Mouse (Mus musculus) erythroblast, embryonic 14.5 days (primary cell): ENCODE measurements around the gene Lig3. TPM values are rescaled to one million over a fixed set of nuclear protein-coding genes. Genes with fewer than 3 reads are reported as not detected.

Experiments
- H3K27me3 ChIP-seq: 2 replicates; pipeline ENCODE4 v1.6.1; 2012; ENCODE audit warnings: inconsistent platforms; ENCODE audit not compliant: control insufficient read depth
- H3K36me3 ChIP-seq: 2 replicates; pipeline ENCODE4 v1.6.1; 2012; ENCODE audit warnings: mild to moderate bottlenecking, inconsistent platforms; ENCODE audit not compliant: control insufficient read depth
- H3K4me1 ChIP-seq: 2 replicates; pipeline ENCODE4 v1.6.1; 2012; ENCODE audit warnings: inconsistent platforms; ENCODE audit not compliant: control insufficient read depth
- H3K4me3 ChIP-seq: replicated peaks from 2 replicates; pipeline ENCODE3; 2012; ENCODE audit warnings: moderate library complexity, mild to moderate bottlenecking, inconsistent platforms
- H3K9me3 ChIP-seq: 2 replicates; pipeline ENCODE4 v1.6.1; 2012; ENCODE audit warnings: low read length, inconsistent platforms, mixed read lengths; ENCODE audit not compliant: control insufficient read depth
- GATA1 ChIP-seq: IDR thresholded peaks from 2 replicates; pipeline ENCODE4 v1.6.1; 2012; ENCODE audit warnings: low read length, inconsistent platforms, mixed read lengths
- TAL1 ChIP-seq: IDR thresholded peaks from 3 replicates; pipeline ENCODE4 v1.6.1; 2012; ENCODE audit warnings: low read length, inconsistent platforms, mixed read lengths
- polyA plus RNA-seq: library from polyadenylated mRNA; stranded (reverse); fragments of >175 nt; gene quantifications from 2 replicates; pipeline ENCODE4 v1.2.3, GENCODE M21; 2012

Gene Lig3
- polyA plus RNA-seq, 1 experiment, result 0.34 TPM

DNA sequence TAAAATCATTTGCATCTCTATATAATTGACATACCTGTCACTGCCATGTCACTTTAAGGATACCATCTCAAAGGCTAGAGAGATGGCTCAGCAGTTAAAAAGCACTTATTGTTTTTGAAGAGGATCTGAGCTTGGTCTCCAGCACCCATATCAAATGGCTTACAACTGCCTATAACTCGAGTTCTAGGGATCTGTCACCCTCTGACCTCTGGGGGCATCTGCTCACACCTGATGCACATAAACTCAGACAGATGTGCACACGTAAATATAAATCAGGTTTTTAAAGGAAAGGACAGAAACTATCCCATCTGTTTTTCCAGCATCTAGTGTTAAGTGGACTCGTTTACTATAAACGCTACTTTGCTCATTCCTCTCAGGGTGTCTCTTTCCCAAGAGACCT lies 17.6 kb upstream of the Lig3 start:
- TF ChIP-seq GATA1 (no peak), TAL1 (no peak)
- Histone ChIP-seq H3K4me3 (peak overlapping the region; percentile 68), H3K4me1 (peaks cover 36% of the 10 kb centered on the region), H3K36me3 (peaks cover 15% of the 10 kb centered on the region), H3K9me3 (peaks cover 3% of the 10 kb centered on the region; the same call in 1 of the 2 replicates), H3K27me3 (0 out of 2 replicates have a peak, but pooled peaks cover 2% of the 10 kb centered on the region)

DNA sequence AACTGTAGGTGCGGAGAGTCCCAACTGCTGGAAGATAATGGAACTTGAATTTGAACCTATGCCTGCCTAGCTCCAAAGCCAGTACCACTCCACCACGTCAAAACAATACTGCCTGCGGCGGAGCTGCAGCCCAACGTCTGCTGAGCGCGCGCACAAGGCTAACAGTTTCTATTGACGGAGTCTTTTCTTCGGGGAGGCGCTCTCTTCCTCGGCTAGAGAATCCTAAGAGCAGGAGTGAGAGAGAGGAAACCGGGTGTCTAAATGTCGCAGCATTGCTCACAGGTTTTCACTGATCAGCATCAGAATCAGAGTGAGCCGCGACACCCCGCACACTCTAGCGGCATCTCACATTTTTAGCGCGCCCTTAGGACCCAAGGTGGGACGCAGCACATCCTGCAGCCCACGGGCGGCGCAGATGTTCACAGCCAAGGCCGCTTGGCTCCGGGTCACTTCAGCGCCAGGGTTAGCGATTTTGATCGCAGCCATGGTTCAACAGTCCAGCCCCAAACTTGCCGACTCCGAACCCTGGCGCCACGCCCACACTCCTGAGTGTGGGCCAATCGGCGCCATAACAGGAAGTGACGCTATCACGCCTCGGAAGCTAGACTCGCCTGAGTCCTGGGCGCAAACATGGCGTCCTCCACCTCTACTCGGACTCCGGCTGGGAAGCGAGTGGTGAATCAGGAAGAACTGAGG lies 17.0 kb upstream of the Lig3 start, which contains the start of the genes Cct6b and Zfp830:
TSS of gene Cct6b (minus strand) at position 580 of the 696 bp plus-strand sequence.
TSS of gene Zfp830 (plus strand) at position 604 of the 696 bp plus-strand sequence.
- Histone ChIP-seq H3K9me3 (peaks cover 3% of the 10 kb centered on the region; the same call in 1 of the 2 replicates), H3K4me1 (peaks cover 36% of the 10 kb centered on the region), H3K36me3 (peaks cover 21% of the 10 kb centered on the region), H3K27me3 (0 out of 2 replicates have a peak, but pooled peaks cover 2% of the 10 kb centered on the region), H3K4me3 (peak within 1 kb of the TSS; percentile 68)
- TF ChIP-seq GATA1 (no peak; the same call in 1 of the 2 replicates), TAL1 (no peak)

DNA sequence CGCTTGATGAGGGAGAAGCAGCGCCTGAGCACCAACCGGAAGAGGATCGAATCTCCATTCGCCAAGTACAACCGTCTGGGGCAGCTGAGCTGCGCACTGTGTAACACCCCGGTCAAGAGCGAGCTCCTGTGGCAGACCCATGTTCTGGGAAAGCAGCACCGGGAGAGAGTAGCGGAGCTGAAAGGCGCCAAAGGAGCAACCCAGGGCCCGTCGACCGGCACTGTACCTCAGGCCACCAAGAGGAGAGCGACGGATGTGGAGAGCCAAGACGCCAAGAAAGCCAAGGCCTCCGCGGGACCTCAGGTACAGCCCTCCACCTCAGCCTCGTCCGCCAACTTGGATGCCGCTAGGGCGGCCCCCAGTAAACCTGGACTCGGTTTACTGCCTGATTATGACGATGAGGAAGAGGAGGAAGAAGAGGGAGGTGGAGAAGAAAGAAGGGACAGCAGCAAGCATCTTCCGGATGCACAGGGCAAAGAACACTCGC lies 16.4 kb upstream of the Lig3 start:
- Histone ChIP-seq H3K36me3 (peaks cover 27% of the 10 kb centered on the region), H3K27me3 (0 out of 2 replicates have a peak, but pooled peaks cover 2% of the 10 kb centered on the region), H3K9me3 (peaks cover 3% of the 10 kb centered on the region; the same call in 1 of the 2 replicates), H3K4me1 (peaks cover 36% of the 10 kb centered on the region), H3K4me3 (peak overlapping the region; percentile 68)
- TF ChIP-seq GATA1, result no peak
- TF ChIP-seq TAL1, result no peak

DNA sequence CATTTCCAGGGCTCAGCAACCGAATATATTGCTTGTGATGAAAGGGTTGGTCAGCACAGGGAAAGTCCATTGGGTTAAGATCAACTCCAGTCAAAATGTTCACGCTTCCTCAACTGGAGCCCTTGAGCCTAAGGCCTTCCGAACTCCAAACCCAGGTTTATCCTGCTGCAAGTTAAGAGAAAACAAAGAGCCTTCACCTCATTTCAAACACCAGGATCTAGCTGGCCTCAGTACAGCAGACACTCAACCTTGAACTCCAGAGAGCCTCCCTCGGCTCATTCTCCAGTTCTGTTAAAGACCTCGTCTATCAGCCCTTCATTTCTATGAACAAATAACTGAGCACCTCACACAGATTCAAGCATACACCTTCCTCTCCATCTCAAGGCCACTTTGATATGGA lies 774 bp upstream of the Lig3 start:
- Histone ChIP-seq H3K9me3 (no peaks in the 10 kb centered on the region), H3K4me3 (peak overlapping the region; percentile 93), H3K36me3 (peaks cover 17% of the 10 kb centered on the region), H3K27me3 (no peaks in the 10 kb centered on the region), H3K4me1 (peaks cover 36% of the 10 kb centered on the region)
- TF ChIP-seq TAL1 (no peak), GATA1 (no peak)

DNA sequence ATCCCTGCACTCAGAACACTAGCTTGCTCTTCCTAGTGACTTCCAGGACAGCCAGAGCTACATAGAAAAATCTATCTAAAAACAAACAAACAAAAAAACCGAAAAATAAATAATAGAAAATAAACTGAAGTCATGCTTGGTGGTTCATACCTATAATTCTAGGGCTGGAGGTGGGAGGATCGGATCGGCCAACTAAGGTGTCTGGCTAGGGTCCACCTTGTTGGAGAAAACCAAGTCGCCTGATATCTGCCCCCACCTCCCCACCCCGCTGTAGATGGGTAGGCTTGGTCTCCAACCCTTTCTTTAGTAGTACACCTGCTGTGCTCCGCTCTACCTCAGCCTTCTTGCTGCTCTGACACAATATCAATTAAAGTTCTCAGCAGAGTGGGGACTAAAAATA lies 1.3 kb downstream of the Lig3 start:
- Histone ChIP-seq H3K4me3 (peak overlapping the region; percentile 93), H3K9me3 (no peaks in the 10 kb centered on the region), H3K4me1 (peaks cover 34% of the 10 kb centered on the region), H3K27me3 (no peaks in the 10 kb centered on the region), H3K36me3 (peaks cover 26% of the 10 kb centered on the region)
- TF ChIP-seq TAL1 (no peak), GATA1 (no peak)

DNA sequence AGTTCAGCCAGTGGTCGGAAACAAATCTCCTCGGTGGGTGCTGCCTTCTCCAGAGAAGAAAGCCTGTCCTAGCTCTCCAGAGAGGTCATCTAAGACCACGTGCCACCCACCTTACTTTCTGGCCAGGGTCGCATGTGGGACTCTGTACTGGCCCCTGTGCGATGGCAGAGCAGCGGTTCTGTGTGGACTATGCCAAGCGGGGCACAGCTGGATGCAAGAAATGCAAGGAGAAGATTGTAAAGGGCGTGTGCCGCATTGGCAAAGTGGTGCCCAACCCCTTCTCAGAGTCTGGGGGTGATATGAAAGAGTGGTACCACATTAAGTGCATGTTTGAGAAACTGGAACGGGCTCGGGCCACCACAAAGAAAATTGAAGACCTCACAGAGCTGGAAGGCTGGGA lies 2.5 kb downstream of the Lig3 start:
- no peak overlapping the region for H3K4me3 ChIP-seq
- H3K9me3 ChIP-seq, result no peaks in the 10 kb centered on the region
- peaks cover 34% of the 10 kb centered on the region for H3K4me1 ChIP-seq
- TF ChIP-seq GATA1 (no peak), TAL1 (no peak)
- H3K36me3 ChIP-seq, result peaks cover 36% of the 10 kb centered on the region
- no peaks in the 10 kb centered on the region for H3K27me3 ChIP-seq

DNA sequence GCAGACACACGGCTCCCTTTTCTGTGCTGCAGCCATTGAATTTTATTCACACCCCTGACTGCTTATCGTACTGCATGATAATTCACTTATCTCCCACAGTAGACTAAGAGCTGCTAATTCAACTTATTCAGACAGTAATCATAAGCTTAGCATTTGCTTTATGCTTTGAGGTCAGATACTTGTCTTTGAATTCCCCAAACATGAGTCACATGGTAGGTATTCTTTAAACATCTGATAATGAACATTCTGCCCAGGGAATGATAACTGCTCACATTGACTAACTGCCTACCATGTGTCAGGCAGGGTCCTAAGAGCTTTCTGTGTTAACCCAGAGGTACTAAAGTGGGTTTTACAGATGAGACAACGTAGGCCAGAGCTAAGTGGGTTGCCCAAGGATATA lies 25.7 kb downstream of the Lig3 start:
- Histone ChIP-seq H3K27me3 (no peaks in the 10 kb centered on the region), H3K9me3 (no peaks in the 10 kb centered on the region), H3K4me3 (no peak overlapping the region), H3K4me1 (no peaks in the 10 kb centered on the region; the same call in 1 of the 2 replicates), H3K36me3 (peaks cover 99% of the 10 kb centered on the region)
- TF ChIP-seq TAL1 (no peak), GATA1 (no peak)

DNA sequence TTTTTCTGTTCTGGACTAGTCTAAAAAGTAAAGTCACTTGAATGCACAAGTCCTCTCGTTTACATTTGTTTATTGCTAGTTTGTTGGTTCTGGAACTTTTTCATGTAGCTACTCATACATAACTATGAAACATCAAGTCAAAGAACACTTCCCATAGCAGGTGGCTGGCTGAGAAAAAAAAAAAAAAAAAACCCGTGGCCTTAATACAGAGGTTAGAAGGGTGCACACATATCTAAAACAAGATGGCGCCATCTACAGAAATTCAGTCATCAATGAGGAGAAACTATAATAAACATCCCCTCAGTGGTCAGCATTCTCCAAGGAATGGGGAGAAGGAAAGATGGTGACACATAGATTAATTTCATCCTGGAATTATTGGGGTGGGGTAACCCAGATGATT lies 26.5 kb downstream of the Lig3 start:
- no peak for TF ChIP-seq TAL1
- no peak for TF ChIP-seq GATA1
- Histone ChIP-seq H3K27me3 (no peaks in the 10 kb centered on the region), H3K4me3 (no peak overlapping the region), H3K9me3 (no peaks in the 10 kb centered on the region), H3K4me1 (no peaks in the 10 kb centered on the region; the same call in 1 of the 2 replicates), H3K36me3 (peaks cover 99% of the 10 kb centered on the region)

DNA sequence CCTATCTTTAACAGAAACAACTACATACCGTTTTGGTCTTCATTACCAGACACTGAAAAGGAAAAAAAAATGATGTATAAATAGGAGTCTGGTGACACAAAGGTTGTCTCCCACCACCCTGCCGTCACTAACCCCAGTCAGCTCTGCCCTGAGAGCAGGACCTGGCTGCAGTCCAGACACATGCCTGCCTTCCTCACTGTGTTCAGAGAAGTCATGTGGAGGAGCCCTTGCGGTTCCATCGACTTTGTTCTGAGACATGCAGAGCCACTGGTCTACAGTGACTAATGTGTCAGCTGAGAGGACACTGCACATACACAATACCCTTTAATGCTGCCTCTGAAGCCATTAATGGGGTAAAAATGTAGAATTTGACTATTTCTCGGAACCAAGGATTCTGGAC lies 27.6 kb downstream of the Lig3 start:
- no peaks in the 10 kb centered on the region for H3K27me3 ChIP-seq
- TF ChIP-seq GATA1 (no peak), TAL1 (no peak)
- H3K36me3 ChIP-seq, result peaks cover 99% of the 10 kb centered on the region
- no peaks in the 10 kb centered on the region; the same call in 1 of the 2 replicates for H3K4me1 ChIP-seq
- no peaks in the 10 kb centered on the region for H3K9me3 ChIP-seq
- H3K4me3 ChIP-seq, result no peak overlapping the region
